In the genomic region with DNA sequence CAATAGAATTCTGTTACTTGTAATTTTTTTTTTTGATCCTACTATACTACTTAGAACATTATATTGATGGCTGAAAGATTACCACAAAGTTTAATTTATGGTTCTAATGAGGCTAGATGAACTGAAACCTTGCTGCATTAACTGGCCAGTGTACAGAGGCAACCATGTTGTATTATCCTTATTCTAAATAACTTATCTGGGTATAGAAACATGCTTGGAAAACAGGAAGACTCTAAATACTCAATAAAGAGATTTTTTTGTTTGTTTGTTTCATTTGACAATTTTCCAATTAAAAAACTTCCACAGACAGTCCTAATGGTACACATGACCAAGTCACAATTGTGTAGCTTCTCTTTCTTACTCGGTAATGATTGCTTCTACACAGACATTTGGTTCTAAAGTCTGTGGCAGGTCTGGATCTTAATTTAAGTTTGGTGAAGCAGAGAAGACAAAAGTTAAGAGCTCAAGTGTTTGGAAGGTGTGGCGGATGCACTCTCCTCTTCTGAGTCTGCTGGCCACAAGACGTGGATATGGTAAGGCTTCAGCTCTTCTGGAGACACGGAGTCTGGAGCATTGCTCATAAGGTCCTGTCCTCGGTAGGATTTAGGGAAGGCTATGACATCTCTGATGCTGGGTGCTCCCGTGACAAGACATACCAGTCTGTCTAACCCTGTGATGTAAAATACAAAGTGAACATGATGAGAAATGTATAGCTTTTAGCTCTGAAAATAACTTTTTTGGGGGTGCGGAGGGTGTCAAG, we compare ENCODE assay signal across 11 mouse cellular contexts.
"Had no signal": no experiment of that assay in that cellular context is flagged by ENCODE, and none has a peak within 500 bp of the region (broad histone marks: within the 10 kb centered on the region; RNA-seq: fewer than 3 reads in every experiment).

No protein-coding gene starts in this region.

- ATAC-seq: liver, postnatal 0 days had no signal

- H3K4me2 ChIP-seq: kidney, embryonic 15.5 days; liver, embryonic 13.5 days; lung, embryonic 15.5 days; neural tube, embryonic 12.5 days had no signal

- H3K9me3 ChIP-seq: kidney, embryonic 15.5 days; liver, embryonic 13.5 days; lung, embryonic 15.5 days; neural tube, embryonic 12.5 days had no signal

- H3K9ac ChIP-seq: kidney, embryonic 15.5 days; liver, postnatal 0 days; lung, embryonic 15.5 days; neural tube, embryonic 12.5 days had no signal

- H3K27ac ChIP-seq: left cerebral cortex, adult 2 months; neural tube, embryonic 12.5 days had no signal

- H3K27me3 ChIP-seq: kidney, embryonic 15.5 days; liver, embryonic 13.5 days; lung, embryonic 15.5 days; neural tube, embryonic 12.5 days had no signal

- H3K4me3 ChIP-seq: kidney, embryonic 15.5 days; left cerebral cortex, adult 2 months; liver, embryonic 13.5 days; lung, embryonic 15.5 days; neural tube, embryonic 12.5 days had no signal

- DNase-seq: kidney, postnatal 14 days; liver; liver, embryonic 13.5 days; liver, postnatal 0 days; midbrain, embryonic 14.5 days; right cerebral cortex, postnatal 14 days; thymus, postnatal 36 days had no signal
